Mouse (Mus musculus): Measurements from ENCODE around the gene Erc2. TPM values are rescaled to one million over a fixed set of nuclear protein-coding genes. Genes with fewer than 3 reads are reported as not detected.

Erc2 gene
- polyA plus RNA-seq, 1 experiment = 0.90 TPM

DNA sequence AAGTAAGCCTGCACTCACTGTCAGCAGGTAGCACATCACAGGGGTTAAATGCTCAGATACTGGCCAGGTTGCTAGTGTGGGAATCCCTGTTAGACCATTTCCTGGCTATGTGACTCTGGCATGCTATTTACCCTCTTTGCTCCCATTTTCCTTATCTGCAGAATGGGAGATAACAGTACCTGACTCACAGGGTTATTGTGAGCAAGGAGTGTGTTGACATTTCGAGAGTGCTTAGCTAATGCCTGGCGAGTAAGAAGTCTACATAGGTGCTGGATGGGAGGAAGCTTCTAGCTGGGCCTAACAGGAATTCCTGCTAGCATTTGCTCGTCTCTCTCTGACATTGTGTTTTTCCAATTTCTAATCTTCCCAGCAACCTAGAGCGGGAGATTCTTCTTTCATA, 737.3 kb downstream of the Erc2 start:
- TF ChIP-seq FOSL1 (IDR thresholded peaks at IDR 0.05; ENCODE audit: insufficient read depth, low read length, poor library complexity, severe bottlenecking) (no peak), CEBPB (IDR thresholded peaks at IDR 0.05; ENCODE audit: low read depth) (no peak), MYOD1 (IDR thresholded peaks at IDR 0.05; ENCODE audit: control insufficient read depth, insufficient read length, low read depth) (no peak), CTCF (IDR thresholded peaks at IDR 0.05; ENCODE audit: control insufficient read depth, insufficient read depth, insufficient read length) (no peak), MYOG (IDR thresholded peaks at IDR 0.05; ENCODE audit: control insufficient read depth, extremely low read depth, insufficient read length) (no peak)
- H3K4me3 ChIP-seq (ENCODE audit: insufficient read depth, poor library complexity, severe bottlenecking) = no peak overlapping the region
- no peaks in the 10 kb centered on the region for H3K79me3 ChIP-seq (ENCODE audit: low read depth)
- no peaks in the 10 kb centered on the region for H3K36me3 ChIP-seq (ENCODE audit: control insufficient read depth, insufficient read depth)
- H3K79me2 ChIP-seq (ENCODE audit: control insufficient read depth, insufficient read depth) = no peaks in the 10 kb centered on the region
- no peaks in the 10 kb centered on the region for H3K27me3 ChIP-seq (ENCODE audit: control insufficient read depth, insufficient read depth, insufficient read length)
- H3ac ChIP-seq (ENCODE audit: control insufficient read depth, insufficient read length, low read depth) = no peak overlapping the region

- Histone ChIP-seq H3K4me3 (ENCODE audit: insufficient read depth, poor library complexity, severe bottlenecking) (no peak overlapping the region), H3ac (ENCODE audit: control insufficient read depth, insufficient read length, low read depth) (no peak overlapping the region), H3K27me3 (ENCODE audit: control insufficient read depth, insufficient read depth, insufficient read length) (no peaks in the 10 kb centered on the region), H3K79me2 (ENCODE audit: control insufficient read depth, insufficient read depth) (no peaks in the 10 kb centered on the region), H3K36me3 (ENCODE audit: control insufficient read depth, insufficient read depth) (no peaks in the 10 kb centered on the region), H3K79me3 (ENCODE audit: low read depth) (no peaks in the 10 kb centered on the region)
- no peak for TF ChIP-seq CTCF (IDR thresholded peaks at IDR 0.05; ENCODE audit: control insufficient read depth, insufficient read depth, insufficient read length)
- no peak for TF ChIP-seq FOSL1 (IDR thresholded peaks at IDR 0.05; ENCODE audit: insufficient read depth, low read length, poor library complexity, severe bottlenecking)
- no peak for TF ChIP-seq MYOG (IDR thresholded peaks at IDR 0.05; ENCODE audit: control insufficient read depth, extremely low read depth, insufficient read length)
- TF ChIP-seq MAX (IDR thresholded peaks at IDR 0.05) = no peak
- no peak for TF ChIP-seq CEBPB (IDR thresholded peaks at IDR 0.05; ENCODE audit: low read depth)
- no peak for TF ChIP-seq MYOD1 (IDR thresholded peaks at IDR 0.05; ENCODE audit: control insufficient read depth, insufficient read length, low read depth)
- no peak for TF ChIP-seq USF1 (IDR thresholded peaks at IDR 0.05; ENCODE audit: low read depth)
These were observed 737.8 kb downstream of the Erc2 start for GRCm38 (mm10) chr14:28359983-28360382.

GRCm38 (mm10) chr14:28362336-28362735, 740.1 kb downstream of the Erc2 start:
- Histone ChIP-seq H3K27me3 (ENCODE audit: control insufficient read depth, insufficient read depth, insufficient read length) (no peaks in the 10 kb centered on the region), H3K79me3 (ENCODE audit: low read depth) (no peaks in the 10 kb centered on the region), H3K79me2 (ENCODE audit: control insufficient read depth, insufficient read depth) (no peaks in the 10 kb centered on the region), H3ac (ENCODE audit: control insufficient read depth, insufficient read length, low read depth) (no peak overlapping the region), H3K36me3 (ENCODE audit: control insufficient read depth, insufficient read depth) (no peaks in the 10 kb centered on the region), H3K4me3 (ENCODE audit: insufficient read depth, poor library complexity, severe bottlenecking) (no peak overlapping the region)
- no peak for TF ChIP-seq CTCF (IDR thresholded peaks at IDR 0.05; ENCODE audit: control insufficient read depth, insufficient read depth, insufficient read length)
- TF ChIP-seq MYOD1 (IDR thresholded peaks at IDR 0.05; ENCODE audit: control insufficient read depth, insufficient read length, low read depth) = no peak
- TF ChIP-seq MYOG (IDR thresholded peaks at IDR 0.05; ENCODE audit: control insufficient read depth, extremely low read depth, insufficient read length) = no peak
- TF ChIP-seq MAX (IDR thresholded peaks at IDR 0.05) = no peak
- TF ChIP-seq FOSL1 (IDR thresholded peaks at IDR 0.05; ENCODE audit: insufficient read depth, low read length, poor library complexity, severe bottlenecking) = no peak
- TF ChIP-seq USF1 (IDR thresholded peaks at IDR 0.05; ENCODE audit: low read depth) = no peak
- no peak for TF ChIP-seq CEBPB (IDR thresholded peaks at IDR 0.05; ENCODE audit: low read depth)

- Histone ChIP-seq H3K79me2 (ENCODE audit: control insufficient read depth, insufficient read depth) (no peaks in the 10 kb centered on the region), H3K27me3 (ENCODE audit: control insufficient read depth, insufficient read depth, insufficient read length) (no peaks in the 10 kb centered on the region), H3K79me3 (ENCODE audit: low read depth) (no peaks in the 10 kb centered on the region), H3K36me3 (ENCODE audit: control insufficient read depth, insufficient read depth) (no peaks in the 10 kb centered on the region), H3K4me3 (ENCODE audit: insufficient read depth, poor library complexity, severe bottlenecking) (no peak overlapping the region), H3ac (ENCODE audit: control insufficient read depth, insufficient read length, low read depth) (no peak overlapping the region)
- no peak for TF ChIP-seq CEBPB (IDR thresholded peaks at IDR 0.05; ENCODE audit: low read depth)
- TF ChIP-seq MYOG (IDR thresholded peaks at IDR 0.05; ENCODE audit: control insufficient read depth, extremely low read depth, insufficient read length) = no peak
- TF ChIP-seq MYOD1 (IDR thresholded peaks at IDR 0.05; ENCODE audit: control insufficient read depth, insufficient read length, low read depth) = no peak
- TF ChIP-seq FOSL1 (IDR thresholded peaks at IDR 0.05; ENCODE audit: insufficient read depth, low read length, poor library complexity, severe bottlenecking) = no peak
- no peak for TF ChIP-seq CTCF (IDR thresholded peaks at IDR 0.05; ENCODE audit: control insufficient read depth, insufficient read depth, insufficient read length)
- TF ChIP-seq USF1 (IDR thresholded peaks at IDR 0.05; ENCODE audit: low read depth) = no peak
- no peak for TF ChIP-seq MAX (IDR thresholded peaks at IDR 0.05)
These were observed 748.5 kb downstream of the Erc2 start for GRCm38 (mm10) chr14:28370713-28371112.

DNA sequence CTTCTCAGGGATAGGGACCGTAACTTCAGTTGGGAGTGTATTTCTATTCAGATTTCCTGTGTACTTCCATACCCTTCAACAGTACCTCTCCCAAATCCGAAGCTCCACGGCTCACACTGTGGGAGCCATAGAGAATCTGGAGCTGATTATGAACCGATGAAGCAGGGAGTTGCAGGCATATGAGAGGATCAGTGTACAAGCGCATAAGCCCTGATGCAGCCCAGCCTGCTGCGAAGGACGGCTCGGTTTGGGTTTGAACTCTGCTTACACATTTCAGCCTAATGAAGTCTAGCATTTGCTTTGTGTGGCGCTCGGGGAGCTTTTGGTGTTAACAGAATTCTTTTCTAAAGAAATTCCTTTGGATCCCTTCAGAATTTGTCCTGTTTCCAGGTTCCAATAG, 749.4 kb downstream of the Erc2 start:
- H3K36me3 ChIP-seq (ENCODE audit: control insufficient read depth, insufficient read depth) = no peaks in the 10 kb centered on the region
- TF ChIP-seq CEBPB (IDR thresholded peaks at IDR 0.05; ENCODE audit: low read depth) (no peak), FOSL1 (IDR thresholded peaks at IDR 0.05; ENCODE audit: insufficient read depth, low read length, poor library complexity, severe bottlenecking) (no peak), CTCF (IDR thresholded peaks at IDR 0.05; ENCODE audit: control insufficient read depth, insufficient read depth, insufficient read length) (no peak), MYOG (IDR thresholded peaks at IDR 0.05; ENCODE audit: control insufficient read depth, extremely low read depth, insufficient read length) (no peak), MAX (IDR thresholded peaks at IDR 0.05) (no peak), MYOD1 (IDR thresholded peaks at IDR 0.05; ENCODE audit: control insufficient read depth, insufficient read length, low read depth) (no peak), USF1 (IDR thresholded peaks at IDR 0.05; ENCODE audit: low read depth) (no peak)

GRCm38 (mm10) chr14:28375642-28376091, 753.4 kb downstream of the Erc2 start:
- no peaks in the 10 kb centered on the region for H3K27me3 ChIP-seq (ENCODE audit: control insufficient read depth, insufficient read depth, insufficient read length)
- H3K79me2 ChIP-seq (ENCODE audit: control insufficient read depth, insufficient read depth) = no peaks in the 10 kb centered on the region
- TF ChIP-seq MAX (IDR thresholded peaks at IDR 0.05) = no peak
- TF ChIP-seq MYOG (IDR thresholded peaks at IDR 0.05; ENCODE audit: control insufficient read depth, extremely low read depth, insufficient read length) = no peak
- TF ChIP-seq FOSL1 (IDR thresholded peaks at IDR 0.05; ENCODE audit: insufficient read depth, low read length, poor library complexity, severe bottlenecking) = no peak
- TF ChIP-seq CEBPB (IDR thresholded peaks at IDR 0.05; ENCODE audit: low read depth) = no peak
- no peak overlapping the region for H3K4me3 ChIP-seq (ENCODE audit: insufficient read depth, poor library complexity, severe bottlenecking)
- H3ac ChIP-seq (ENCODE audit: control insufficient read depth, insufficient read length, low read depth) = no peak overlapping the region
- no peaks in the 10 kb centered on the region for H3K36me3 ChIP-seq (ENCODE audit: control insufficient read depth, insufficient read depth)
- no peaks in the 10 kb centered on the region for H3K79me3 ChIP-seq (ENCODE audit: low read depth)

More for the DNA sequence above, 749.4 kb downstream of the Erc2 start:
- H3K4me3 ChIP-seq (ENCODE audit: insufficient read depth, poor library complexity, severe bottlenecking) = no peak overlapping the region
- no peaks in the 10 kb centered on the region for H3K79me3 ChIP-seq (ENCODE audit: low read depth)
- H3ac ChIP-seq (ENCODE audit: control insufficient read depth, insufficient read length, low read depth) = no peak overlapping the region
- H3K79me2 ChIP-seq (ENCODE audit: control insufficient read depth, insufficient read depth) = no peaks in the 10 kb centered on the region
- no peaks in the 10 kb centered on the region for H3K27me3 ChIP-seq (ENCODE audit: control insufficient read depth, insufficient read depth, insufficient read length)
